Mouse (Mus musculus) intestine, embryonic 14.5 days (tissue): ENCODE measurements around the gene Vmn1r217. TPM values are rescaled to one million over a fixed set of nuclear protein-coding genes. Genes with fewer than 3 reads are reported as not detected.

Experiments used
- ATAC-seq: fragments of 200-750 bp; cut with Nextera tagmentation; replicated peaks from 2 replicates; pipeline ENCODE4 v1.8.0; 2017; ENCODE audit warnings: low read depth, moderate number of reproducible peaks, moderate TSS enrichment, moderate library complexity; ENCODE audit not compliant: low FRiP score, low TSS enrichment
- DNase-seq: peaks from one replicate; pipeline ENCODE4 v3.0.0-alpha.2; 2018; ENCODE audit warnings: low spot score
- H3K27ac ChIP-seq: fragments of 300-500 bp; sonication (generic); 2 replicates; pipeline ENCODE4 v1.5.1; 2014; ENCODE audit warnings: low read depth, mild to moderate bottlenecking, control low read depth
- H3K27me3 ChIP-seq: fragments of 300-500 bp; sonication (generic); replicated peaks from 2 replicates; pipeline ENCODE4 v1.6.1; 2014; ENCODE audit warnings: low read length, control low read depth; ENCODE audit not compliant: control insufficient read depth, insufficient read depth
- H3K36me3 ChIP-seq: fragments of 300-500 bp; sonication (generic); 2 replicates; pipeline ENCODE4 v1.6.1; 2014; ENCODE audit warnings: low read length, control low read depth; ENCODE audit not compliant: control insufficient read depth, insufficient read depth
- H3K4me1 ChIP-seq: fragments of 300-500 bp; sonication (generic); replicated peaks from 2 replicates; pipeline ENCODE4 v1.6.1; 2014; ENCODE audit warnings: low read length, control low read depth, mixed read lengths; ENCODE audit not compliant: control insufficient read depth, insufficient read depth
- H3K4me2 ChIP-seq: fragments of 300-500 bp; sonication (generic); 2 replicates; pipeline ENCODE4 v1.6.1; 2014; ENCODE audit warnings: low read length
- H3K4me3 ChIP-seq: fragments of 300-500 bp; sonication (generic); 2 replicates; pipeline ENCODE4 v1.5.1; 2014; ENCODE audit warnings: low read depth, low read length, control low read depth, mixed read lengths
- H3K9ac ChIP-seq: fragments of 300-500 bp; sonication (generic); 2 replicates; pipeline ENCODE4 v1.6.1; 2014; ENCODE audit warnings: mild to moderate bottlenecking, low read length
- H3K9me3 ChIP-seq: fragments of 300-500 bp; sonication (generic); 2 replicates; pipeline ENCODE4 v1.6.1; 2016; ENCODE audit warnings: low read length, control low read depth; ENCODE audit not compliant: control insufficient read depth
- WGBS: fragments of 180-500 bp; shearing (Covaris S2); extraction: QIAGEN DNeasy Blood & Tissue Kit; methylation state at CpG from one replicate; pipeline ENCODE4 v1.1.7; 2014; 5-methylcytosine and 5-hydroxymethylcytosine counted together
- polyA plus RNA-seq: library from polyadenylated mRNA; unstranded; fragments of >200 nt; fragmentation: Nextera tagmentation; extraction: Ambion mirVana; gene quantifications from 2 replicates; pipeline ENCODE4 v1.2.1, GENCODE M21; 2014

The Vmn1r217 gene
- polyA plus RNA-seq, 1 experiment from 2014 or later: not detected

DNA sequence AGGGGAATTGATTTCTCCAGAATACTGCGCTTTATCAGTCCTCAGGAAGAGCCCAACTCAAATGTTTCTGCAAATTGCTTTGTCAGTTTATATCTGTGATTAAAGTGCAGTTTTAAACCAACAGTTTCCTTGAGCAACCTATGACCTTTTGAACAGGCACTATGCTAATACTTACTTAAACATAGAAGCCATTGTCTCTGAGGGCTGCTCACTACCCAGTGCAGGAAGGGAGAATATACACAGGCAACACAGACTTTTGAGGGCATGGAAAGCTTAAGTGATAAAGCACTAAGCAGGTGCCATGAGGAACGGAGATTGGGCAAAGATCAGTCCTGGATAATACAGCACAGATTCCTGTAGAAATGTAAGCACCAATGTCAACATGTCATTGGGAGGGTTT lies 48.7 kb downstream of the Vmn1r217 start:
- DNase-seq (no peak), ATAC-seq (no peak)
- no peaks in the 10 kb centered on the region for H3K27me3 ChIP-seq
- no peak overlapping the region for H3K27ac ChIP-seq
- H3K9ac ChIP-seq: no peak overlapping the region
- H3K9me3 ChIP-seq: no peaks in the 10 kb centered on the region
- H3K36me3 ChIP-seq: no peaks in the 10 kb centered on the region
- no peak overlapping the region for H3K4me3 ChIP-seq
- no peak overlapping the region for H3K4me2 ChIP-seq
- no peaks in the 10 kb centered on the region for H3K4me1 ChIP-seq
- 70% methylated on average over 2 of the region's 2 CpGs for WGBS

DNA sequence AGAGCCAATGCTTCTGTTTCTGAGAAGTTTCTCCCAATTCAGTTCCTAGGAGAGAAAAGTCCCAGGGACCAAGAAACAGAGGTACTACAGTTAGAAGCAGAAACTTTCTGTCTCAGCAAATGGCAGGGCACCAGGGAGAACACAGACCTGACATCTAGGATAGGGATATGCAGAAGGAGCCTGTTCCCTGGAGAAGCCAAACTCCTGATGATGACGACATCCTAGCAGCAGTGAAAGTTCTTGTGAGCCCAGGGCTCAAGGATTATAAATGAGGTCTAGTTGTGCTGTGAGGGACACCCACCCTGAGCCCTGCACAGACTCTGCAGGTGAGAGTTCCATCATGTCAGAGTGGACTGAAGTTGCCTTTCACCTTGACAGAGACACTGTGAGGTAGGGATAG lies 50.3 kb downstream of the Vmn1r217 start, which contains the start of gene Vmn1r215:
Gene Vmn1r215 (plus strand): TSS at position 301 of the 400 bp plus-strand sequence.
- WGBS: 75% methylated on average over 1 of the region's 1 CpGs
- DNase-seq: no peak

DNA sequence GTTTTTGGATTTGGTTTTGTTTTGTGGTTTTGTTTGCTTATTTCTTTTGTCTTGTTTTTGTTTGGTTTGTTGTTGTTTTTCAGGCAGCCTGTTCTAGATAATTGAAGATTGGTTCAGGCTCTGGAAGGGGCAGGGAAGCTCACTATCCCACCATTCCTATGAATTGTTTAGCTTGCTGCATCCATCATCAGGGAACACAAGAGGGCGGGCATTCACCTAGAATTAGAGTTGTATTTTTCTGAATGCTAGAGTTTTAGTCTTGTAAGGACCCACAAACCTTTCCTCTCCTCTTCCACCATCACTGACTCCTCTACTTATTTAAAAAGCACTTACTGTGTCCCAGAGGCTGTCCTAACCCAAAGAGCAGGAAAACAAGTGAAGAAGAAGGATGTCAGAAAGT lies 60.2 kb downstream of the Vmn1r217 start:
- H3K36me3 ChIP-seq: no peaks in the 10 kb centered on the region
- no peak overlapping the region for H3K4me3 ChIP-seq
- no peak for ATAC-seq
- H3K9me3 ChIP-seq: no peaks in the 10 kb centered on the region
- no peaks in the 10 kb centered on the region for H3K27me3 ChIP-seq
- H3K27ac ChIP-seq: no peak overlapping the region
- H3K4me1 ChIP-seq: no peaks in the 10 kb centered on the region
- H3K9ac ChIP-seq: no peak overlapping the region
- H3K4me2 ChIP-seq: no peak overlapping the region
- DNase-seq: no peak
- WGBS: 46% methylated on average over 1 of the region's 1 CpGs

More for the DNA sequence above, 50.3 kb downstream of the Vmn1r217 start, which contains the start of gene Vmn1r215:
- no peaks in the 10 kb centered on the region for H3K36me3 ChIP-seq
- H3K27ac ChIP-seq: no peak within 1 kb of the TSS
- no peaks in the 10 kb centered on the region for H3K9me3 ChIP-seq
- no peaks in the 10 kb centered on the region for H3K4me1 ChIP-seq
- H3K27me3 ChIP-seq: no peaks in the 10 kb centered on the region
- no peak for ATAC-seq
- no peak within 1 kb of the TSS for H3K4me3 ChIP-seq
- H3K4me2 ChIP-seq: no peak within 1 kb of the TSS
- no peak within 1 kb of the TSS for H3K9ac ChIP-seq

Other genes with a start within 250 kb of the Vmn1r217 start
- gene Vmn1r212, start 234.0 kb downstream of the Vmn1r217 start, polyA plus RNA-seq: not detected in 2 replicates
- gene Vmn1r213, start 110.6 kb downstream of the Vmn1r217 start, polyA plus RNA-seq: not detected in 2 replicates
- gene Vmn1r214, start 87.8 kb downstream of the Vmn1r217 start, polyA plus RNA-seq: not detected in 2 replicates
- gene Vmn1r215, start 50.2 kb downstream of the Vmn1r217 start, polyA plus RNA-seq: not detected in 2 replicates
- not detected in 2 replicates for gene Vmn1r218, start 14.9 kb upstream of the Vmn1r217 start, polyA plus RNA-seq
- 0.03 TPM in 1 of 2 replicates, not detected in the other for gene Vmn1r219, start 41.1 kb upstream of the Vmn1r217 start, polyA plus RNA-seq
- gene Vmn1r220, start 69.7 kb upstream of the Vmn1r217 start, polyA plus RNA-seq: not detected in 2 replicates
- not detected in 2 replicates for gene Vmn1r221, start 95.9 kb upstream of the Vmn1r217 start, polyA plus RNA-seq
- not detected in 2 replicates for gene Vmn1r222, start 117.7 kb upstream of the Vmn1r217 start, polyA plus RNA-seq
- not detected in 2 replicates for gene Vmn1r223, start 128.9 kb upstream of the Vmn1r217 start, polyA plus RNA-seq